ENCODE assay signal across 8 mouse cellular contexts in genomic region chr2:26408515-26409356, GRCm38 (mm10). TPM values are rescaled to one million over a fixed set of nuclear protein-coding genes. Genes with fewer than 3 reads are reported as not detected.
DNase-seq lines count a peak whose midpoint lies in the region; ATAC-seq and TF ChIP-seq lines count a peak whose summit lies in the region.

Gene Inpp5e (minus strand): TSS chr2:26409203.

- peak within 1 kb of the TSS; percentile 60 for H3K27ac ChIP-seq in cortical plate, adult 2 months (ENCODE audit: insufficient read depth, low read length)

- TF ChIP-seq POLR2A in cortical plate, adult 2 months (IDR thresholded peaks at IDR 0.05; ENCODE audit: extremely low read depth, insufficient read depth, low read length), result no peak

- DNase-seq in gastrocnemius, postnatal 10 days, result peak; percentile 99
- DNase-seq in induced T-regulatory cell, adult 2 months (ENCODE audit: low read depth), result peak; percentile 95
- DNase-seq in left cerebral cortex, adult 9 months (ENCODE audit: low spot score in 2 of 2), result peak; percentile 81 to 96
- peak; percentile 98 for DNase-seq in right cerebral cortex, postnatal 14 days
- DNase-seq in urinary bladder, postnatal 36 days (ENCODE audit: low spot score in 2 of 2), result peak; percentile 99

- ATAC-seq in activated CD4-positive, CD25-positive, alpha-beta regulatory T cell, adult 4 months, result peak; percentile 90
- peak; percentile 98 for ATAC-seq in megakaryocyte progenitor cell, adult 5-6 weeks (replicated peaks; ENCODE audit: poor library complexity)

- H3K4me1 ChIP-seq in cortical plate, adult 2 months (ENCODE audit: control insufficient read depth, insufficient read depth, low read length), result peaks cover 20% of the 10 kb centered on the region

- peak; percentile 57 for TF ChIP-seq CTCF in cortical plate, adult 2 months (IDR thresholded peaks at IDR 0.05; ENCODE audit: extremely low read depth, insufficient read depth, low read length)

- peak within 1 kb of the TSS; percentile 52 for H3K4me3 ChIP-seq in cortical plate, adult 2 months (ENCODE audit: insufficient read depth, low read length)

RNA-seq across cellular contexts. Expression of gene Inpp5e, which starts in this region (rescaled TPM):
- polyA plus RNA-seq in activated CD4-positive, CD25-positive, alpha-beta regulatory T cell, adult 4 months (2017; shearing (Covaris generic)), result 10 to 100 TPM in 1 of 2 experiments, 1 to 10 TPM in 1; 9.5 to 13.5 TPM
- polyA plus RNA-seq in cortical plate, adult 2 months (2012; rRNA removed), result 28.7 and 32.6 TPM in 2 replicates
- total RNA-seq in gastrocnemius, postnatal 10 days (2021), result 1 to 10 TPM; 6.3 to 9.2 TPM
- total RNA-seq in megakaryocyte progenitor cell, adult 5-6 weeks (2015), result 13.5 and 13.9 TPM in 2 replicates
- 5.3 and 7.1 TPM in 2 replicates for total RNA-seq in megakaryocyte progenitor cell, adult 5-6 weeks (2017)

Comparison
In these comparisons a context has a peak if more than half of its experiments do, and no peak if none do; other contexts are left out.
1. Peak in every context shown above with its lines: DNase-seq, ATAC-seq, H3K4me3 ChIP-seq and H3K27ac ChIP-seq.